Mouse (Mus musculus) heart, postnatal 0 days (tissue): ENCODE data around the gene 4930486L24Rik.

Experiments used
- CTCF ChIP-seq: IDR thresholded peaks from 2 replicates; pipeline ENCODE4 v1.5.1; 2016; ENCODE audit warnings: antibody characterized with exemption, control low read depth, low read depth
- EP300 ChIP-seq: IDR thresholded peaks from 2 replicates; pipeline ENCODE4 v1.6.1; 2016; ENCODE audit warnings: antibody characterized with exemption, low read depth

- TF ChIP-seq CTCF = no peak
- no peak for TF ChIP-seq EP300
Measured at GRCm38 (mm10) chr13:60813722-60814121, 50.6 kb downstream of the 4930486L24Rik start.
